ENCODE assay signal across 9 mouse cellular contexts in genomic region chr15:3201912-3202653, GRCm38 (mm10).
A peak's percentile ranks its signal among the peaks of the same experiment; 100 is the strongest.
DNase-seq lines count a peak whose midpoint lies in the region; ATAC-seq lines count a peak whose summit lies in the region.
"Had no signal": no experiment of that assay in that cellular context is flagged by ENCODE, and none has a peak within 500 bp of the region (broad histone marks: within the 10 kb centered on the region; RNA-seq: fewer than 3 reads in every experiment).

No protein-coding gene starts in this region.

- no peak overlapping the region for H3K9ac ChIP-seq in hindbrain, embryonic 12.5 days

- no peaks in the 10 kb centered on the region for H3K36me3 ChIP-seq in heart, embryonic 10.5 days
- no peaks in the 10 kb centered on the region for H3K36me3 ChIP-seq in embryonic facial prominence, embryonic 10.5 days (replicated peaks)
- no peaks in the 10 kb centered on the region for H3K36me3 ChIP-seq in hindbrain, embryonic 12.5 days
- H3K36me3 ChIP-seq in midbrain, embryonic 10.5 days: no peaks in the 10 kb centered on the region

- peak; percentile 12 to 50 for DNase-seq in heart, adult 9 months (ENCODE audit: low spot score in 2 of 2)
- no peak for DNase-seq in heart, embryonic 10.5 days (ENCODE audit: low spot score)
- DNase-seq in adipocyte (ENCODE audit: low spot score): peak; percentile 89
- DNase-seq in embryonic facial prominence, embryonic 10.5 days (ENCODE audit: low spot score): peak; percentile 62
- peak; percentile 36 for DNase-seq in layer of hippocampus, adult 9-10 months (ENCODE audit: low spot score)
- peak; percentile 34 for DNase-seq in midbrain, embryonic 10.5 days (ENCODE audit: low spot score)
- DNase-seq in right cerebral cortex, postnatal 4 days: peak; percentile 34

- no peaks in the 10 kb centered on the region for H3K9me3 ChIP-seq in heart, embryonic 10.5 days
- H3K9me3 ChIP-seq in embryonic facial prominence, embryonic 10.5 days: no peaks in the 10 kb centered on the region
- no peaks in the 10 kb centered on the region for H3K9me3 ChIP-seq in hindbrain, embryonic 12.5 days (replicated peaks)
- no peaks in the 10 kb centered on the region for H3K9me3 ChIP-seq in midbrain, embryonic 10.5 days (replicated peaks)

- no peak overlapping the region for H3K4me2 ChIP-seq in hindbrain, embryonic 12.5 days (replicated peaks)

- peak; percentile 50; the same call in 1 of the 2 replicates for ATAC-seq in hindbrain, embryonic 12.5 days (ENCODE audit: low FRiP score)

- no peak overlapping the region for H3K27ac ChIP-seq in heart, embryonic 10.5 days
- no peak overlapping the region for H3K27ac ChIP-seq in embryonic facial prominence, embryonic 10.5 days (replicated peaks)
- H3K27ac ChIP-seq in hindbrain, embryonic 12.5 days: no peak overlapping the region
- no peak overlapping the region for H3K27ac ChIP-seq in midbrain, embryonic 10.5 days (replicated peaks)

- 81% methylated on average over 2 of the region's 2 CpGs for WGBS in heart, embryonic 10.5 days
- WGBS in embryonic facial prominence, embryonic 10.5 days: 85% methylated on average over 2 of the region's 2 CpGs
- WGBS in hindbrain, embryonic 12.5 days: 94% methylated on average over 2 of the region's 2 CpGs
- 79% methylated on average over 2 of the region's 2 CpGs for WGBS in midbrain, embryonic 10.5 days

- no peaks in the 10 kb centered on the region for H3K4me1 ChIP-seq in heart, embryonic 10.5 days
- no peaks in the 10 kb centered on the region for H3K4me1 ChIP-seq in embryonic facial prominence, embryonic 10.5 days
- no peaks in the 10 kb centered on the region for H3K4me1 ChIP-seq in hindbrain, embryonic 12.5 days
- H3K4me1 ChIP-seq in midbrain, embryonic 10.5 days: no peaks in the 10 kb centered on the region

- no peaks in the 10 kb centered on the region for H3K27me3 ChIP-seq in heart, embryonic 10.5 days (ENCODE audit: insufficient read depth, poor library complexity, severe bottlenecking)
- no peaks in the 10 kb centered on the region for H3K27me3 ChIP-seq in embryonic facial prominence, embryonic 10.5 days (replicated peaks; ENCODE audit: low read depth, poor library complexity, severe bottlenecking)
- no peaks in the 10 kb centered on the region for H3K27me3 ChIP-seq in hindbrain, embryonic 12.5 days
- H3K27me3 ChIP-seq in midbrain, embryonic 10.5 days (ENCODE audit: low read depth, poor library complexity, severe bottlenecking): no peaks in the 10 kb centered on the region

- no peak overlapping the region for H3K4me3 ChIP-seq in heart, embryonic 10.5 days
- no peak overlapping the region for H3K4me3 ChIP-seq in embryonic facial prominence, embryonic 10.5 days
- no peak overlapping the region for H3K4me3 ChIP-seq in hindbrain, embryonic 12.5 days
- H3K4me3 ChIP-seq in midbrain, embryonic 10.5 days: no peak overlapping the region
- H3K4me3 ChIP-seq: myocyte had no signal
